Mouse (Mus musculus) heart, postnatal 0 days (tissue): ENCODE results near the gene Med7. TPM values are rescaled to one million over a fixed set of nuclear protein-coding genes. Genes with fewer than 3 reads are reported as not detected.

Experiments
- ATAC-seq: fragments of 200-750 bp; cut with Nextera tagmentation; 2 replicates; pipeline ENCODE4 v1.8.0; 2017; ENCODE audit warnings: low read depth, moderate number of reproducible peaks, moderate library complexity; ENCODE audit not compliant: insufficient read depth
- DNase-seq: peaks from one replicate; pipeline ENCODE4 v3.0.0-alpha.2; 2016; ENCODE audit warnings: low spot score
- H3K27ac ChIP-seq: fragments of 300-500 bp; sonication (generic); 2 replicates; pipeline ENCODE4 v1.5.1; 2014; ENCODE audit warnings: low read depth, mild to moderate bottlenecking
- H3K27me3 ChIP-seq: fragments of 300-500 bp; sonication (generic); 2 replicates; pipeline ENCODE4 v1.6.1; 2014; ENCODE audit warnings: low read length, mixed read lengths; ENCODE audit not compliant: control insufficient read depth, insufficient read depth
- H3K36me3 ChIP-seq: fragments of 300-500 bp; sonication (generic); replicated peaks from 2 replicates; pipeline ENCODE4 v1.6.1; 2014; ENCODE audit warnings: low read length, mixed read lengths; ENCODE audit not compliant: control insufficient read depth, insufficient read depth
- H3K4me1 ChIP-seq: fragments of 300-500 bp; sonication (generic); 2 replicates; pipeline ENCODE4 v1.6.1; 2014; ENCODE audit warnings: antibody characterized with exemption; ENCODE audit not compliant: control insufficient read depth, insufficient read depth
- H3K4me2 ChIP-seq: fragments of 300-500 bp; sonication (generic); 2 replicates; pipeline ENCODE4 v1.6.1; 2014; ENCODE audit warnings: low read depth, mild to moderate bottlenecking, low read length, moderate library complexity
- H3K4me3 ChIP-seq: fragments of 300-500 bp; sonication (generic); 2 replicates; pipeline ENCODE4 v1.5.1; 2014; ENCODE audit warnings: low read depth, low read length
- H3K9ac ChIP-seq: fragments of 300-500 bp; sonication (generic); replicated peaks from 2 replicates; pipeline ENCODE4 v1.6.1; 2014; ENCODE audit warnings: low read depth, low read length, mixed read lengths
- H3K9me3 ChIP-seq: fragments of 300-500 bp; sonication (generic); replicated peaks from 2 replicates; pipeline ENCODE4 v1.6.1; 2016; ENCODE audit warnings: low read length; ENCODE audit not compliant: control insufficient read depth
- CTCF ChIP-seq: IDR thresholded peaks from 2 replicates; pipeline ENCODE4 v1.5.1; 2016; ENCODE audit warnings: antibody characterized with exemption, control low read depth, low read depth
- EP300 ChIP-seq: IDR thresholded peaks from 2 replicates; pipeline ENCODE4 v1.6.1; 2016; ENCODE audit warnings: antibody characterized with exemption, low read depth
- WGBS: fragments of 180-500 bp; shearing (Covaris S2); extraction: QIAGEN DNeasy Blood & Tissue Kit; methylation state at CpG from one replicate; pipeline ENCODE4 v1.1.7; 2014; 5-methylcytosine and 5-hydroxymethylcytosine counted together
- polyA plus RNA-seq: library from polyadenylated mRNA; unstranded; fragments of >200 nt; fragmentation: Nextera tagmentation; extraction: Ambion mirVana; gene quantifications from 2 replicates; pipeline ENCODE4 v1.2.1, GENCODE M21; 2015
- total RNA-seq: library from RNA; depleted of rRNA; stranded (reverse); fragments of >200 nt; gene quantifications from 2 replicates; pipeline ENCODE4 v1.2.3, GENCODE M21; 2014; ENCODE audit warnings: low replicate concordance

The Med7 gene
- total and polyA plus RNA-seq, 2 experiments from 2014 or later, result 7.2 to 44.0 TPM

- H3K36me3 ChIP-seq, result no peaks in the 10 kb centered on the region
- H3K4me1 ChIP-seq, result no peaks in the 10 kb centered on the region
- 68% methylated on average over 3 of the region's 3 CpGs for WGBS
- H3K4me3 ChIP-seq, result no peak overlapping the region
- no peak for ATAC-seq
- H3K9me3 ChIP-seq, result no peaks in the 10 kb centered on the region
- H3K27ac ChIP-seq, result no peak overlapping the region
- H3K4me2 ChIP-seq, result no peak overlapping the region
- no peak for DNase-seq
- TF ChIP-seq CTCF, result no peak
- TF ChIP-seq EP300, result no peak
- no peak overlapping the region for H3K9ac ChIP-seq
- no peaks in the 10 kb centered on the region for H3K27me3 ChIP-seq
These were observed 23.2 kb downstream of the Med7 start for GRCm38 (mm10) chr11:46459960-46460359.

- Histone ChIP-seq H3K27me3 (no peaks in the 10 kb centered on the region), H3K4me2 (no peak overlapping the region), H3K27ac (no peak overlapping the region), H3K4me3 (no peak overlapping the region), H3K9ac (no peak overlapping the region), H3K36me3 (no peaks in the 10 kb centered on the region), H3K9me3 (no peaks in the 10 kb centered on the region), H3K4me1 (no peaks in the 10 kb centered on the region)
- 65% methylated on average over 5 of the region's 5 CpGs for WGBS
- DNase-seq, result no peak
- no peak for ATAC-seq
- no peak for TF ChIP-seq CTCF
- TF ChIP-seq EP300, result no peak
These were observed 24.6 kb downstream of the Med7 start for GRCm38 (mm10) chr11:46461362-46461761.

- WGBS, result 33% methylated on average over 5 of the region's 5 CpGs
- Histone ChIP-seq H3K27ac (no peak overlapping the region), H3K4me2 (0 out of 2 replicates have a peak overlapping the region, but pooled peaks have one; percentile 24), H3K4me3 (no peak overlapping the region), H3K9ac (no peak overlapping the region), H3K4me1 (no peaks in the 10 kb centered on the region), H3K9me3 (no peaks in the 10 kb centered on the region), H3K36me3 (no peaks in the 10 kb centered on the region), H3K27me3 (no peaks in the 10 kb centered on the region)
- DNase-seq (no peak), ATAC-seq (no peak)
- no peak for TF ChIP-seq EP300
- no peak for TF ChIP-seq CTCF
These were observed 25.2 kb downstream of the Med7 start for GRCm38 (mm10) chr11:46461931-46462330.

- H3K4me1 ChIP-seq, result no peaks in the 10 kb centered on the region
- no peak overlapping the region for H3K27ac ChIP-seq
- 74% methylated on average over 2 of the region's 2 CpGs for WGBS
- no peak overlapping the region for H3K4me2 ChIP-seq
- H3K9me3 ChIP-seq, result no peaks in the 10 kb centered on the region
- no peak overlapping the region for H3K4me3 ChIP-seq
- DNase-seq (no peak), ATAC-seq (no peak)
- H3K27me3 ChIP-seq, result no peaks in the 10 kb centered on the region
- H3K36me3 ChIP-seq, result no peaks in the 10 kb centered on the region
- H3K9ac ChIP-seq, result no peak overlapping the region
- no peak for TF ChIP-seq CTCF
- no peak for TF ChIP-seq EP300
These were observed 30.2 kb downstream of the Med7 start for GRCm38 (mm10) chr11:46466878-46467277.

GRCm38 (mm10) chr11:46474220-46474619 is 37.5 kb downstream of the Med7 start:
- Histone ChIP-seq H3K36me3 (no peaks in the 10 kb centered on the region), H3K27ac (no peak overlapping the region), H3K27me3 (no peaks in the 10 kb centered on the region), H3K9ac (no peak overlapping the region), H3K4me1 (no peaks in the 10 kb centered on the region), H3K9me3 (no peaks in the 10 kb centered on the region), H3K4me2 (no peak overlapping the region), H3K4me3 (no peak overlapping the region)
- DNase-seq (no peak), ATAC-seq (no peak)
- TF ChIP-seq CTCF (no peak), EP300 (no peak)
- 85% methylated on average over 4 of the region's 4 CpGs for WGBS

GRCm38 (mm10) chr11:46479311-46479710 is 42.6 kb downstream of the Med7 start:
- TF ChIP-seq EP300 (no peak), CTCF (no peak)
- Histone ChIP-seq H3K27me3 (no peaks in the 10 kb centered on the region), H3K27ac (no peak overlapping the region), H3K36me3 (no peaks in the 10 kb centered on the region), H3K9me3 (no peaks in the 10 kb centered on the region), H3K4me3 (no peak overlapping the region), H3K4me1 (no peaks in the 10 kb centered on the region), H3K4me2 (no peak overlapping the region), H3K9ac (no peak overlapping the region)
- 77% methylated on average over 9 of the region's 9 CpGs for WGBS
- DNase-seq, result no peak
- no peak for ATAC-seq
